Mouse (Mus musculus) forebrain, embryonic 13.5 days (tissue): ENCODE measurements around the gene Stx4a. TPM values are rescaled to one million over a fixed set of nuclear protein-coding genes. Genes with fewer than 3 reads are reported as not detected.

Source experiments
- ATAC-seq: fragments of 200-750 bp; cut with Nextera tagmentation; 2 replicates; pipeline ENCODE4 v1.8.0; 2017
- H3K27ac ChIP-seq: fragments of 300-500 bp; sonication (generic); 2 replicates; pipeline ENCODE4 v1.5.1; 2015; ENCODE audit warnings: inconsistent platforms, mild to moderate bottlenecking, moderate library complexity
- H3K27me3 ChIP-seq: fragments of 300-500 bp; sonication (generic); 2 replicates; pipeline ENCODE4 v1.6.1; 2015; ENCODE audit warnings: mild to moderate bottlenecking, inconsistent platforms
- H3K36me3 ChIP-seq: fragments of 300-500 bp; sonication (generic); 2 replicates; pipeline ENCODE4 v1.6.1; 2015; ENCODE audit warnings: mild to moderate bottlenecking, inconsistent platforms; ENCODE audit not compliant: poor library complexity, severe bottlenecking
- H3K4me1 ChIP-seq: fragments of 300-500 bp; sonication (generic); 2 replicates; pipeline ENCODE4 v1.6.1; 2015; ENCODE audit warnings: inconsistent platforms
- H3K4me2 ChIP-seq: fragments of 300-500 bp; sonication (generic); 2 replicates; pipeline ENCODE4 v1.6.1; 2015; ENCODE audit warnings: inconsistent platforms, mild to moderate bottlenecking, moderate library complexity
- H3K4me3 ChIP-seq: fragments of 300-500 bp; sonication (generic); 2 replicates; pipeline ENCODE4 v1.5.1; 2015; ENCODE audit warnings: mild to moderate bottlenecking, inconsistent platforms
- H3K9ac ChIP-seq: fragments of 300-500 bp; sonication (generic); 2 replicates; pipeline ENCODE4 v1.6.1; 2015; ENCODE audit warnings: mild to moderate bottlenecking, inconsistent platforms
- H3K9me3 ChIP-seq: fragments of 300-500 bp; sonication (generic); replicated peaks from 2 replicates; pipeline ENCODE4 v1.6.1; 2016; ENCODE audit warnings: inconsistent platforms
- WGBS: fragments of 180-500 bp; shearing (Covaris S2); methylation state at CpG from one replicate; pipeline ENCODE4 v1.1.7; 2015; 5-methylcytosine and 5-hydroxymethylcytosine counted together
- polyA plus RNA-seq: library from polyadenylated mRNA; unstranded; fragments of >200 nt; fragmentation: Nextera tagmentation; extraction: Ambion mirVana; gene quantifications from 2 replicates; pipeline ENCODE4 v1.2.1, GENCODE M21; 2015

The Stx4a gene
- polyA plus RNA-seq, 1 experiment from 2014 or later: 20.5 TPM

- Histone ChIP-seq H3K9me3 (no peaks in the 10 kb centered on the region), H3K36me3 (peaks cover 75% of the 10 kb centered on the region), H3K4me3 (no peak within 1 kb of the TSS), H3K4me2 (no peak within 1 kb of the TSS), H3K27me3 (no peaks in the 10 kb centered on the region), H3K4me1 (0 out of 2 replicates have a peak, but pooled peaks cover 8% of the 10 kb centered on the region), H3K27ac (0 out of 2 replicates have a peak within 1 kb of the TSS, but pooled peaks have one; percentile 32), H3K9ac (peak within 1 kb of the TSS; percentile 22; the same call in 1 of the 2 replicates)
- 30% methylated on average over 6 of the region's 6 CpGs for WGBS
- peak; percentile 77 for ATAC-seq
Observed at GRCm38 (mm10) chr7:127800435-127801009, 23.6 kb upstream of the Stx4a start, which contains the start of gene Hsd3b7. Hsd3b7 (plus strand) TSS chr7:127800604.

- H3K4me3 ChIP-seq: no peak overlapping the region
- 93% methylated on average over 8 of the region's 8 CpGs for WGBS
Observed at GRCm38 (mm10) chr7:127801010-127801621, 23.0 kb upstream of the Stx4a start.

GRCm38 (mm10) chr7:127802313-127802712, 21.8 kb upstream of the Stx4a start:
- Histone ChIP-seq H3K4me1 (0 out of 2 replicates have a peak, but pooled peaks cover 8% of the 10 kb centered on the region), H3K27ac (no peak overlapping the region), H3K9me3 (no peaks in the 10 kb centered on the region), H3K4me3 (no peak overlapping the region), H3K9ac (no peak overlapping the region), H3K4me2 (no peak overlapping the region), H3K36me3 (peaks cover 71% of the 10 kb centered on the region), H3K27me3 (no peaks in the 10 kb centered on the region)
- ATAC-seq: no peak
- 92% methylated on average over 17 of the region's 17 CpGs for WGBS

More at GRCm38 (mm10) chr7:127801010-127801621, 23.0 kb upstream of the Stx4a start:
- H3K9ac ChIP-seq: peak overlapping the region; percentile 22; the same call in 1 of the 2 replicates
- H3K4me1 ChIP-seq: 0 out of 2 replicates have a peak, but pooled peaks cover 8% of the 10 kb centered on the region
- no peaks in the 10 kb centered on the region for H3K27me3 ChIP-seq
- ATAC-seq: peak; percentile 14; the same call in 1 of the 2 replicates
- H3K4me2 ChIP-seq: no peak overlapping the region
- no peaks in the 10 kb centered on the region for H3K9me3 ChIP-seq
- H3K36me3 ChIP-seq: peaks cover 74% of the 10 kb centered on the region
- no peak overlapping the region for H3K27ac ChIP-seq

DNA sequence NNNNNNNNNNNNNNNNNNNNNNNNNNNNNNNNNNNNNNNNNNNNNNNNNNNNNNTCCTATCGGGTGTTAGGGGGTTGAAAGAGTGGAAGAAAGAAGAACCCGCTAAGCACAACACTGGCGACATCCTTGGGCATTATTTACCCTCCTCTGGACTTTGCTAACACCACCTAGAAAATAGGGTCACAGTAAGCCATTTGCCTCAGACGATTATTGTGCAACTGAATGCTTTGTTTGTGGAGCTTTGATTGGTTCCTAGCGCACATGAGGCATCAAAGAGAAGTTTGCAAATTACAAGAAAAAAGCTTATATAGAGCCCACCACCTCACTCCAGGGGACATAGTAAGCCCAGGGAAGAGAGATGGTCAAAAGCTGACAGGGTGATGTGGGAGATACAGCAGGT, 15.3 kb upstream of the Stx4a start:
- H3K27me3 ChIP-seq: no peaks in the 10 kb centered on the region
- no peak overlapping the region for H3K4me3 ChIP-seq
- no peak overlapping the region for H3K4me2 ChIP-seq
- no peaks in the 10 kb centered on the region for H3K9me3 ChIP-seq
- H3K36me3 ChIP-seq: peaks cover 81% of the 10 kb centered on the region
- no peak overlapping the region for H3K27ac ChIP-seq
- 44% methylated on average over 5 of the region's 5 CpGs for WGBS
- ATAC-seq: no peak
- peaks cover under 1% of the 10 kb centered on the region; the same call in 1 of the 2 replicates for H3K4me1 ChIP-seq
- H3K9ac ChIP-seq: no peak overlapping the region

GRCm38 (mm10) chr7:127809846-127810245, 14.2 kb upstream of the Stx4a start:
- Histone ChIP-seq H3K4me3 (no peak overlapping the region), H3K9ac (no peak overlapping the region), H3K4me1 (peaks cover 11% of the 10 kb centered on the region; the same call in 1 of the 2 replicates), H3K27me3 (no peaks in the 10 kb centered on the region), H3K36me3 (peaks cover 85% of the 10 kb centered on the region), H3K27ac (no peak overlapping the region), H3K9me3 (no peaks in the 10 kb centered on the region), H3K4me2 (no peak overlapping the region)
- ATAC-seq: no peak
- 83% methylated on average over 1 of the region's 1 CpGs for WGBS

DNA sequence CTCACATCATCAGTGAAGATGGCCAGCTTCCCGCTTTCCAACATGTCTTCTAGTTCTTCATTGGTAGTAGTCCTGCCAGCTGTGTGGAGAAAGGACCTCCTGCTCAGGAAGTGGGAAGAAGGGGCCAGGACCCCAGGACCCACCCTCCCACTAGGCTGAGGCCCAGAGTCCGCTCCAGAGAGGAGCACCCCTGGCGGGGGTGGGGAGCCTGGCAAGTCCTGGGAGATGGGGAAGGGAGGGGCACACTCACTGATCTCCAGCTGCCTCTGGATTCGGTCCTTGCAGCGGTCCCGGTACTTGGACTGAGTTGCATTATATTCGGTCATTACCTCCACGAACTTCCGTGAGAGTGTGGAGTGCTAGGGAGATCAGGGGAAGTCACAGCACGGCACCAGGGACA, 13.4 kb upstream of the Stx4a start:
- Histone ChIP-seq H3K4me3 (no peak overlapping the region), H3K4me2 (no peak overlapping the region), H3K9me3 (no peaks in the 10 kb centered on the region), H3K36me3 (peaks cover 80% of the 10 kb centered on the region), H3K4me1 (peaks cover 15% of the 10 kb centered on the region; the same call in 1 of the 2 replicates), H3K27ac (no peak overlapping the region), H3K27me3 (no peaks in the 10 kb centered on the region), H3K9ac (no peak overlapping the region)
- WGBS: 78% methylated on average over 10 of the region's 10 CpGs
- no peak for ATAC-seq

GRCm38 (mm10) chr7:127811240-127811639, 12.9 kb upstream of the Stx4a start:
- H3K27ac ChIP-seq: no peak overlapping the region
- peaks cover 17% of the 10 kb centered on the region; the same call in 1 of the 2 replicates for H3K4me1 ChIP-seq
- H3K27me3 ChIP-seq: no peaks in the 10 kb centered on the region
- H3K9ac ChIP-seq: no peak overlapping the region
- ATAC-seq: no peak
- H3K4me2 ChIP-seq: no peak overlapping the region
- H3K36me3 ChIP-seq: peaks cover 76% of the 10 kb centered on the region
- H3K9me3 ChIP-seq: no peaks in the 10 kb centered on the region
- no peak overlapping the region for H3K4me3 ChIP-seq
- 87% methylated on average over 4 of the region's 4 CpGs for WGBS

DNA sequence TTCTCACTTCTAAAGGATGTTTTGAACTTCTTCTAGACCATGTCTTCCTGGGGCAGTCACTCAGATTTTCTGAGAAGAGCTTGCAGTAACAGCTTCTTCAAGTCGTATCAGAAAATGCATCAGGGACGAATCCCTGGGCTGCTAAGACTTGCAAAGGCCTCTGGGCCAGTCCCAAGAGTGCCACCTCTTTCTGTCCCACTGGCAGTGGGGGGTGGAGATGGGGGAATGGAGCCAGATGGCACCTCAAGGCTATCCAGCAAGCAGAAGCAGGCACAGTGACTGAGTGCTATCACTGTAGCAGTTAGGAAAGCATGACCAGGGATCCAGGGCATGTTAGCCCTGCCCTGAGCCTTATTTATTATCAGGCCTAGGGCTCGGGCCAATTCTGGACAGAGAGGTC, 11.8 kb upstream of the Stx4a start:
- no peak for ATAC-seq
- Histone ChIP-seq H3K9ac (no peak overlapping the region), H3K9me3 (no peaks in the 10 kb centered on the region), H3K4me2 (no peak overlapping the region), H3K36me3 (peaks cover 70% of the 10 kb centered on the region), H3K27ac (no peak overlapping the region), H3K4me1 (peaks cover 17% of the 10 kb centered on the region; the same call in 1 of the 2 replicates), H3K4me3 (no peak overlapping the region), H3K27me3 (no peaks in the 10 kb centered on the region)
- 91% methylated on average over 3 of the region's 3 CpGs for WGBS

GRCm38 (mm10) chr7:127813821-127814220, 10.3 kb upstream of the Stx4a start:
- Histone ChIP-seq H3K27me3 (no peaks in the 10 kb centered on the region), H3K4me2 (peak overlapping the region; percentile 18; the same call in 1 of the 2 replicates), H3K4me1 (peaks cover 17% of the 10 kb centered on the region; the same call in 1 of the 2 replicates), H3K4me3 (no peak overlapping the region), H3K9me3 (no peaks in the 10 kb centered on the region), H3K9ac (peak overlapping the region; percentile 19; the same call in 1 of the 2 replicates), H3K27ac (peak overlapping the region; percentile 55), H3K36me3 (peaks cover 68% of the 10 kb centered on the region)
- WGBS: 81% methylated on average over 4 of the region's 4 CpGs
- ATAC-seq: peak; percentile 50; the same call in 1 of the 2 replicates

GRCm38 (mm10) chr7:127814241-127814921, 9.7 kb upstream of the Stx4a start:
- peak; percentile 83 for ATAC-seq
- H3K27ac ChIP-seq: peak overlapping the region; percentile 55

DNA sequence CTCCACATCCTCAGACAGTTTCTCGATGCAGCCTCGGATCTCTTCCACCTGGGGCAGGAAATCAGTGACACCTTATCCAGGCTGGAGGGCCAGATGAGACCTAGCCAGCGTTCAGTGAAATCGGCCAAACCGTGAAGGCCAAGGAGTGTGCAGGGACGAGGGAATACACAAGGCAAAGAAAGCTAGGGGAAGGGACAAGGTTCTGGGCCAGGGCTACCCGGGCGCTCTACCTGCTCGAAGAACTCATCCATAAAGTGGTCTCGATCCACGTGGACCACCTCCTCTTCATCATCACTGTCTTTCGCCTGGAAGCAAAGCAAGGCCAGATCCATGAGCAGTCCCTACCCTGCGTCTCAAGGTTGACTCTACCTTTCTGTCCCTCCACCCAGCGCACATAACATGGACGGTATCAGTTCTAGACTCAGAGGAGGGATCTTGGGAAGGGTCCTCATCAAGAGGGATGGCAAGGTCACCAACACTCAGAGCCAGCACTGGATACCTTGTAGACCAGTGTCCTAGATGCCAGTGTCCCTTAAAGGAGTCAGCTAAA, 8.9 kb upstream of the Stx4a start:
- peaks cover 17% of the 10 kb centered on the region; the same call in 1 of the 2 replicates for H3K4me1 ChIP-seq
- H3K36me3 ChIP-seq: peaks cover 55% of the 10 kb centered on the region
- no peak for ATAC-seq
- H3K9me3 ChIP-seq: no peaks in the 10 kb centered on the region
- H3K4me2 ChIP-seq: no peak overlapping the region
- H3K4me3 ChIP-seq: no peak overlapping the region
- no peak overlapping the region for H3K9ac ChIP-seq
- no peaks in the 10 kb centered on the region for H3K27me3 ChIP-seq
- WGBS: 93% methylated on average over 15 of the region's 15 CpGs
- H3K27ac ChIP-seq: peak overlapping the region; percentile 55; the same call in 1 of the 2 replicates

More at GRCm38 (mm10) chr7:127814241-127814921, 9.7 kb upstream of the Stx4a start:
- H3K4me3 ChIP-seq: no peak overlapping the region
- WGBS: 69% methylated on average over 19 of the region's 19 CpGs
- no peaks in the 10 kb centered on the region for H3K9me3 ChIP-seq
- peaks cover 17% of the 10 kb centered on the region; the same call in 1 of the 2 replicates for H3K4me1 ChIP-seq
- H3K36me3 ChIP-seq: peaks cover 63% of the 10 kb centered on the region
- H3K27me3 ChIP-seq: no peaks in the 10 kb centered on the region
- H3K9ac ChIP-seq: peak overlapping the region; percentile 19
- H3K4me2 ChIP-seq: peak overlapping the region; percentile 18; the same call in 1 of the 2 replicates
